7 mouse cellular contexts compared by ENCODE assay signal in the genomic region with DNA sequence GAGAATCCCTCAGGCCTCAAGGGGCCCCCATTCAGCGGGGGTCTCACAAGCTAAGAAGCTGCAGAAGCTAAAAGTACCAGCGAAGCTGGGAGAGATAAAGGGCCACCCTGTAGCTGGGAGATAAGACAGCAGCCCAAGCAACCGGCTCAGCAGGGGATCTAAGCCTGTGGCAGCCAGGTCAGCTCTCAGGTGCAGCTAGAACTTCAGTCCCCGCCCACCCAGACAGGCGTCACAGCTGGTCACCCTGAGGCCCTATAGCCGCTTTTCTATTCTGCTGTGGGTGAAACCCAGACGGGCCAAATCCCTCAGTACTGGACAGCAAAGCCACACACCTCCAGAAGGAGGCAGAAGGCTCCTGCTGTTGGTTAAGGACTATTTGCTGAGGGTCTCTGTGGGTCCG. TPM values are rescaled to one million over a fixed set of nuclear protein-coding genes. Genes with fewer than 3 reads are reported as not detected.
A peak's percentile ranks its signal among the peaks of the same experiment; 100 is the strongest.
DNase-seq lines count a peak whose midpoint lies in the region; ATAC-seq and TF ChIP-seq lines count a peak whose summit lies in the region.

No protein-coding gene starts in this region.

- H3K4me2 ChIP-seq in embryonic facial prominence, embryonic 14.5 days (ENCODE audit: low read depth, low read length) = peak overlapping the region; percentile 99
- H3K4me2 ChIP-seq in intestine, postnatal 0 days (replicated peaks; ENCODE audit: low read depth) = peak overlapping the region; percentile 13; the same call in 1 of the 2 replicates
- peak overlapping the region; percentile 15; the same call in 1 of the 2 replicates for H3K4me2 ChIP-seq in midbrain, postnatal 0 days (ENCODE audit: low read depth, low read length, poor library complexity, severe bottlenecking)

- H3K9ac ChIP-seq in embryonic facial prominence, embryonic 14.5 days (ENCODE audit: low read depth, low read length) = no peak overlapping the region; the same call in 1 of the 2 replicates
- H3K9ac ChIP-seq in intestine, postnatal 0 days (ENCODE audit: low read depth, low read length) = no peak overlapping the region
- H3K9ac ChIP-seq in midbrain, postnatal 0 days (replicated peaks; ENCODE audit: low read length, poor library complexity, severe bottlenecking) = no peak overlapping the region

- no peaks in the 10 kb centered on the region; the same call in 1 of the 2 replicates for H3K36me3 ChIP-seq in embryonic facial prominence, embryonic 14.5 days (ENCODE audit: control insufficient read depth, insufficient read depth, low read length)
- peaks cover 17% of the 10 kb centered on the region; the same call in 1 of the 2 replicates for H3K36me3 ChIP-seq in intestine, postnatal 0 days (ENCODE audit: control insufficient read depth, insufficient read depth)
- no peaks in the 10 kb centered on the region for H3K36me3 ChIP-seq in midbrain, postnatal 0 days (ENCODE audit: insufficient read depth, low read length)

- DNase-seq in spleen, adult 12 weeks (ENCODE audit: low spot score) = peak; percentile 59
- DNase-seq in spleen, adult 18-20 months = no peak
- no peak for DNase-seq in embryonic facial prominence, embryonic 14.5 days (ENCODE audit: low spot score)
- no peak for DNase-seq in midbrain, postnatal 0 days (ENCODE audit: low spot score)
- no peak for DNase-seq in gastrocnemius, postnatal 14 days
- no peak for DNase-seq in left cerebral cortex, postnatal 10 days (ENCODE audit: extremely low spot score in 1 of 2, low spot score in 2 of 2)

- no peak overlapping the region for H3K27ac ChIP-seq in embryonic facial prominence, embryonic 14.5 days (replicated peaks; ENCODE audit: low read depth, low read length)
- no peak overlapping the region for H3K27ac ChIP-seq in intestine, postnatal 0 days (ENCODE audit: low read depth, low read length)
- H3K27ac ChIP-seq in midbrain, postnatal 0 days (ENCODE audit: low read depth, low read length) = no peak overlapping the region

- intact Hi-C loops in gastrocnemius, postnatal 14 days (cut with DNase I; ENCODE audit: low total_unique reads) = loop anchor here (5.0 kb wide), 1 partner anchor 34 kb away; no protein-coding TSS in a partner anchor
- intact Hi-C loops in left cerebral cortex, postnatal 10 days (cut with DNase I) = no loop called here

- peak; percentile 50 for TF ChIP-seq CTCF in intestine, postnatal 0 days (IDR thresholded peaks at IDR 0.05; ENCODE audit: low read depth)
- 0 out of 2 replicates have a peak, but pooled peaks have one; percentile 16 for TF ChIP-seq CTCF in midbrain, postnatal 0 days (IDR thresholded peaks at IDR 0.05)

- 36% methylated on average over 5 of the region's 8 CpGs for WGBS in embryonic facial prominence, embryonic 14.5 days
- 42% methylated on average over 8 of the region's 8 CpGs for WGBS in intestine, postnatal 0 days
- 31% methylated on average over 8 of the region's 8 CpGs for WGBS in midbrain, postnatal 0 days

- H3K9me3 ChIP-seq in embryonic facial prominence, embryonic 14.5 days (ENCODE audit: control insufficient read depth, low read length) = no peaks in the 10 kb centered on the region
- H3K9me3 ChIP-seq in intestine, postnatal 0 days (ENCODE audit: control insufficient read depth) = no peaks in the 10 kb centered on the region
- no peaks in the 10 kb centered on the region for H3K9me3 ChIP-seq in midbrain, postnatal 0 days (ENCODE audit: low read length)

- H3K27me3 ChIP-seq in embryonic facial prominence, embryonic 14.5 days (replicated peaks; ENCODE audit: control insufficient read depth, insufficient read depth, low read length) = 0 out of 2 replicates have a peak, but pooled peaks cover 4% of the 10 kb centered on the region
- H3K27me3 ChIP-seq in intestine, postnatal 0 days (replicated peaks; ENCODE audit: control insufficient read depth, insufficient read depth, low read length) = no peaks in the 10 kb centered on the region
- peaks cover 8% of the 10 kb centered on the region for H3K27me3 ChIP-seq in midbrain, postnatal 0 days (ENCODE audit: insufficient read depth, low read length)

- ATAC-seq in embryonic facial prominence, embryonic 14.5 days (ENCODE audit: low read depth) = no peak
- ATAC-seq in intestine, postnatal 0 days = no peak
- no peak for ATAC-seq in midbrain, postnatal 0 days (ENCODE audit: low FRiP score)

- peak overlapping the region; percentile 60; the same call in 1 of the 2 replicates for H3K4me3 ChIP-seq in embryonic facial prominence, embryonic 14.5 days (ENCODE audit: low read depth, low read length)
- H3K4me3 ChIP-seq in intestine, postnatal 0 days (ENCODE audit: low read depth, low read length) = no peak overlapping the region
- no peak overlapping the region for H3K4me3 ChIP-seq in midbrain, postnatal 0 days (ENCODE audit: low read depth, low read length)

- H3K4me1 ChIP-seq in embryonic facial prominence, embryonic 14.5 days (ENCODE audit: control insufficient read depth, insufficient read depth, low read length) = peaks cover 39% of the 10 kb centered on the region
- peaks cover 15% of the 10 kb centered on the region for H3K4me1 ChIP-seq in intestine, postnatal 0 days (replicated peaks; ENCODE audit: control insufficient read depth, insufficient read depth, low read length)
- H3K4me1 ChIP-seq in midbrain, postnatal 0 days (ENCODE audit: insufficient read depth, low read length) = peaks cover 15% of the 10 kb centered on the region

RNA-seq across cellular contexts. Expression of a gene that starts 5.9 kb away (rescaled TPM):
- polyA plus RNA-seq in embryonic facial prominence, embryonic 14.5 days (2014; fragmentation: Nextera tagmentation; extraction: Ambion mirVana) = 96.5 and 110 TPM in 2 replicates
- polyA plus RNA-seq in intestine, postnatal 0 days (2015; fragmentation: Nextera tagmentation; extraction: Ambion mirVana) = 37.8 and 38.4 TPM in 2 replicates
- 45.3 and 82.1 TPM in 2 replicates for total RNA-seq in midbrain, postnatal 0 days (2014; rRNA removed)
- polyA plus RNA-seq in midbrain, postnatal 0 days (2015; fragmentation: Nextera tagmentation; extraction: Ambion mirVana) = 38.4 TPM in 2 replicates
- 10 to 100 TPM; 59.2 to 71.6 TPM for total RNA-seq in gastrocnemius, postnatal 14 days (2021)
- total RNA-seq in left cerebral cortex, postnatal 10 days (2021) = 10 to 100 TPM; 30.3 to 33.3 TPM

RNA-seq across cellular contexts. Expression of a gene that starts 8.4 kb away (rescaled TPM):
- polyA plus RNA-seq in embryonic facial prominence, embryonic 14.5 days (2014; fragmentation: Nextera tagmentation; extraction: Ambion mirVana) = 52.1 and 52.5 TPM in 2 replicates
- polyA plus RNA-seq in intestine, postnatal 0 days (2015; fragmentation: Nextera tagmentation; extraction: Ambion mirVana) = 0.34 and 0.38 TPM in 2 replicates
- not detected in 2 replicates for total RNA-seq in midbrain, postnatal 0 days (2014; rRNA removed)
- polyA plus RNA-seq in midbrain, postnatal 0 days (2015; fragmentation: Nextera tagmentation; extraction: Ambion mirVana) = not detected in 2 replicates
- 1 to 10 TPM; 6.2 to 7.3 TPM for total RNA-seq in gastrocnemius, postnatal 14 days (2021)
- total RNA-seq in left cerebral cortex, postnatal 10 days (2021) = not detected

RNA-seq across cellular contexts. Expression of a gene that starts 20.4 kb away (rescaled TPM):
- polyA plus RNA-seq in embryonic facial prominence, embryonic 14.5 days (2014; fragmentation: Nextera tagmentation; extraction: Ambion mirVana) = 1,431 and 1,467 TPM in 2 replicates
- 483 and 505 TPM in 2 replicates for polyA plus RNA-seq in intestine, postnatal 0 days (2015; fragmentation: Nextera tagmentation; extraction: Ambion mirVana)
- 1,063 and 1,068 TPM in 2 replicates for total RNA-seq in midbrain, postnatal 0 days (2014; rRNA removed)
- polyA plus RNA-seq in midbrain, postnatal 0 days (2015; fragmentation: Nextera tagmentation; extraction: Ambion mirVana) = 1,368 and 1,371 TPM in 2 replicates
- total RNA-seq in gastrocnemius, postnatal 14 days (2021) = 100 to 1,000 TPM; 735 to 778 TPM
- total RNA-seq in left cerebral cortex, postnatal 10 days (2021) = 1,000 to 10,000 TPM; 1,675 to 1,723 TPM

RNA-seq across cellular contexts. Expression of a gene that starts 29.8 kb away (rescaled TPM):
- 139 and 143 TPM in 2 replicates for polyA plus RNA-seq in embryonic facial prominence, embryonic 14.5 days (2014; fragmentation: Nextera tagmentation; extraction: Ambion mirVana)
- polyA plus RNA-seq in intestine, postnatal 0 days (2015; fragmentation: Nextera tagmentation; extraction: Ambion mirVana) = 77.7 and 79.5 TPM in 2 replicates
- total RNA-seq in midbrain, postnatal 0 days (2014; rRNA removed) = 91.7 and 113 TPM in 2 replicates
- 71.8 and 75.3 TPM in 2 replicates for polyA plus RNA-seq in midbrain, postnatal 0 days (2015; fragmentation: Nextera tagmentation; extraction: Ambion mirVana)
- 10 to 100 TPM; 25.6 to 28.6 TPM for total RNA-seq in gastrocnemius, postnatal 14 days (2021)
- total RNA-seq in left cerebral cortex, postnatal 10 days (2021) = 10 to 100 TPM; 43.8 to 46.7 TPM

RNA-seq across cellular contexts. Expression of a gene that starts 38.0 kb away (rescaled TPM):
- polyA plus RNA-seq in embryonic facial prominence, embryonic 14.5 days (2014; fragmentation: Nextera tagmentation; extraction: Ambion mirVana) = 4.3 and 4.7 TPM in 2 replicates
- 3.8 and 4.0 TPM in 2 replicates for polyA plus RNA-seq in intestine, postnatal 0 days (2015; fragmentation: Nextera tagmentation; extraction: Ambion mirVana)
- total RNA-seq in midbrain, postnatal 0 days (2014; rRNA removed) = 2.0 and 4.8 TPM in 2 replicates
- 2.5 and 3.1 TPM in 2 replicates for polyA plus RNA-seq in midbrain, postnatal 0 days (2015; fragmentation: Nextera tagmentation; extraction: Ambion mirVana)
- total RNA-seq in gastrocnemius, postnatal 14 days (2021) = 1 to 10 TPM; 1.1 to 1.4 TPM
- 1 to 10 TPM; 2.5 to 2.6 TPM for total RNA-seq in left cerebral cortex, postnatal 10 days (2021)

Comparison
In these comparisons a context has a peak if more than half of its experiments do, and no peak if none do; other contexts are left out.
1. H3K4me2 ChIP-seq: peak in every context shown above with its lines; median percentile 99 in embryonic facial prominence, embryonic 14.5 days; 15 in midbrain, postnatal 0 days; 13 in intestine, postnatal 0 days.